Mouse (Mus musculus) heart, postnatal 25 days (tissue): ENCODE results near the gene Anxa7. TPM values are rescaled to one million over a fixed set of nuclear protein-coding genes. Genes with fewer than 3 reads are reported as not detected.

Source experiments
- DNase-seq: peaks from one replicate; pipeline ENCODE4 v3.0.0; 2022; ENCODE audit warnings: low spot score
- intact Hi-C: fragments of 180-260 bp; cut with DNase I; formaldehyde crosslinking; loops from one replicate; pipeline ENCODE4 v1.15.1; 2025
- total RNA-seq, 2 experiments: library from RNA; stranded (reverse); gene quantifications; 2 replicates each; pipeline ENCODE4 v1.2.3; 2021

Anxa7 gene
- total RNA-seq, result 10 to 100 TPM; 49.8 to 54.1 TPM

DNA sequence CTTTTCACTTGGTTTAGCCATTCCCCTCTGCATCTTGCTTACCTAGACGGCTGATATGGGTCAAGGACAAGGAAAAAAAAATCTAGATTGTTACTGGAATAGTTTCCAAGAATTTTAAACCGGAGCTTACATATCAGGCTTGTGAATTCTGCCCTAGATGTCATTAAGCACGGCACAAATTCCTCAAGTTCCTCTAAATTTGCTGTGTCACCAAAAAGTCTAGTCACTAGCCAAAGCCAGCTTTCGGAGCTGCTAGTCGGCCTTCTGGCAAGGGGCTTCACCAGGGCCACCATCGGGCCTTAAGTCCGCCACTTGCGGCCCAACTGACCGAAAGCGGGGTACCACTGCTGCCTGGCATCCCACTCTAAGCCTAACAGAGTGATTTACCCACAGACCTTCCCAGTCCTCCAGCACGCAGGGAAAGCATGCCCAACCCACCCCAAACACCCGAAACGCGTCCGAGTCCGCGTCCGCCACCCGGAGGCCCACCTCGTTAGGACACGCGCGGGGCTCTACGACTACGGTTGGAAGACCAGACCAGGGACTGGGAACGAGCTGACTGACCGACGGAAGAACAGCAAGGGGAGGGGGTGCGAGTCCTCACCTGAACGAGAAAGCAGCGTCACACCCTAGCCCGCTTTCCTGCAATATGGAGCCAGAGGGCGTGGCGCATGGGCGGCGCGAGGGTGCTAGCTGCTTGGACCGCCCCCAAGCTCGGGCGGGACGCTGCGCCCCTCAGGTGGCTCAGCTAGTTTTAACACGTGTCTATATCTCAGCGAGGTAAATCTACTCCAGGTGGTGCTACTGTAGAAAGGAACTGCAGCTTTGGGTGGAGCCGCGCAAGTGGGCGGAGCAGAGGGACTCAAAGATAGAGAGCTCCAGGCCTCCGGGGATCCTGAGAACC is at the start of gene Anxa7:
Anxa7 (minus strand) TSS at position 843 of the 904 bp plus-strand sequence.
- intact Hi-C loops, result loop anchor here (5.0 kb wide), 2 partner anchors 87 to 183 kb away; partner anchors contain the start of gene Mrps16
- peak; percentile 67 for DNase-seq

DNA sequence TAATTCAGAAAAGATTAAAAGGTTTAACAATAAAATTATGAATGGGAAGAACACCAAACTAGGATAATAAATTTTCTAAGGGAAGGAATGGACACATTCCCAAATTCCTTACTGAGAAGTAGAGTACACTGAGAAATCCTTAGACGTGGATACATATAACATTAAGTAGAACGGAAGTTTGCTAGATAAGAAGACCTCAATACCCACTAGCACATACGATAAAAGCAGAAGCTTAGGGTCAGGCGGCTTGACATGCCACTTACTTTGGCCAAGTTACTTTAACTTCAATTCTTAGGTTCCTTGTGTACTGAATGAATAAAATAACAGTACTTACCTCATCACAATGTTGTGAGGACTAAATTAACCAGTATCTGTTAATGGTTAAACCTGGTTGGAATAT is 49.7 kb upstream of the Anxa7 start:
- DNase-seq, result no peak
- intact Hi-C loops, result no loop called here

DNA sequence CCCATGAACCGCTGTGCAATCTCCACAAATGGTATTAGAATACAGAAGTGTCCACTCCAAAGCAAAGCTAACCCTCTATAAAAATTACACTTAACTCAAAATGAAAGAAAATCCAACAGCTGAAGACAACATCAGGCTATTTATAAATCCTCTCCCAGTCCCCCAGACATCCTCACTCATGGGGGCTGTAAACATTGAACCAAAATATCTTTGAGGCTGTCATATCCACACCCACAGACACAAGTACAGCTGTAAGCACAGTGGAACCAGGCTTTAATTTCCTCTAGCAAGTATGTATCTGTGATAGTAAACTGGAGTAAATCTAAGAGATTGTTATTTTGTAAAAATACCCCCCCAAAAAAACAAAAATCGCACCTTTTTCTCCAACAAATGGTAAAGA is 40.2 kb upstream of the Anxa7 start:
- intact Hi-C loops, result no loop called here
- no peak for DNase-seq

DNA sequence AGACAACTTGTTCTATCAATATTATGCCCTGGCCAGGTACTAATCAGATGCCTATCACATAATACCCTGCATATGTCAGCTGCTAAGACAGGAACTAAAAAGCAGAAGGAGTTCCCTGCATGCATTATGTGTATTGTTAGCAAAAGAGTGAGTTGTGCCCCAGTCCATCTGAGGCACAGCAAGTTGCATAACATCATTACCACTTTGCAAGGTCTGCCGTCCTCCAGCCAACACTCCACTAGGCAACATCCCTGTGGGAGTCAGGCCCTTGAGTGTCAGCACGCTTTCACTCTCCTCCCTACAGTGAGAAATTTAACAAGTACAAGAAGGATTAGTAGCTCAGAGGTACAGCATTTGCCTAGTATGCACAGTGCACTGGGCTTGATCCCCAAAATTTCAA is 28.5 kb upstream of the Anxa7 start:
- no peak for DNase-seq
- intact Hi-C loops, result no loop called here

DNA sequence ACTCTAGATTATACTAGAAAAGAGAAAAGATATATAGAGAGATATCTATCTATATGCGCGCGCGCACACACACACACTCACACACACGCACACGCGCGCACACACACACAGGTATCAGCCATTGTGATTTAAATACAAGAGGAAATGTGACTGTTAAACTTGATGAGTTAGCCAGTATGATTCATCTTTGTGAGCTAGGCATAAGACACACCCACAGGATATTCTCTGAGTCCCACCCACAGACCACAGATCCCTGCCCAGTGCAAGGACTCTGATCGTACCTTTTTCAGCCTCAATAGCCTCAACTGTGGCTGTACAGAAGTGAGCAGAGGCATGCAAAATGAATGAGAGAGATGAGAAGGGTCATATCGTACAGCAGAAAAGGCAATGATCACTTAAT is 23.0 kb upstream of the Anxa7 start:
- no peak for DNase-seq
- intact Hi-C loops, result no loop called here

DNA sequence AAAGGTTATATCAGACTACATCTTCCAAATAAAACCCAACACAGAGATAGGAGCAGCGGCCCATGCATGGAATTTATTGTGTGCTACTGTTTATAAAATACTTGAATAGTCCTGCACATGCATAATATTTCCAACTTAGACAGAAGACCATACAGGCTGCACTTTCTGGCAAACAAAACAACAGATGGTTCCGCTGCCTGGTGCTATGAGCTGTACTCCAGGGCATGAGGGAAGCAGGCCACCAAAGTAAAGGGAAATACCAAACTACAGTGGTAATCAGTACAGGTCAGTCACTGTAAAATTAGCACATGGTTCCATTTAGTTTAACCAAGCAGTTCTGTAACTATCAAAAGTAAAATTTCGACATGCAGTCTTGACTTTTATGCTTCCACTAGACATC is 20.0 kb upstream of the Anxa7 start:
- DNase-seq, result no peak
- intact Hi-C loops, result no loop called here

DNA sequence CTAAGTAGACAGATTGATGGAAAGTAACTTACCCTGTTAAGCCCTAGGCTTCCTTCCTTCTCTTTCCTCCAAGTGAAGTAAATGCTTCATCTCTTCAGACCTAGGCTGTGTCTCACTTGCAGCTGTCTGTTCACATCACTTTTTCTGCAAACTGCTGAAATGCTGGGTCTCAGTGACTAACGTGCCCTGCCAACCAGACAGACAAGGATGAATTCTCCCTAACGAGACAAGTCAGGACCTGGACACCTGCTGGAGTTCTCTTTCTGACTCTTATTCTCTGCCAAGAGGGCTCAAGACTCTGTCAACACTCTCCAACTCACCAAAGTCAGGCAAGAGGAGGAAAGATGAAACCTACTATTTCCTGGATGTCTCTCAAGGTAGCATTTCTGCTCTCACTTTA is 16.7 kb upstream of the Anxa7 start, which contains the start of gene Mss51:
Mss51 (minus strand) TSS at position 299 of the 400 bp plus-strand sequence.
- intact Hi-C loops, result no loop called here
- no peak for DNase-seq

DNA sequence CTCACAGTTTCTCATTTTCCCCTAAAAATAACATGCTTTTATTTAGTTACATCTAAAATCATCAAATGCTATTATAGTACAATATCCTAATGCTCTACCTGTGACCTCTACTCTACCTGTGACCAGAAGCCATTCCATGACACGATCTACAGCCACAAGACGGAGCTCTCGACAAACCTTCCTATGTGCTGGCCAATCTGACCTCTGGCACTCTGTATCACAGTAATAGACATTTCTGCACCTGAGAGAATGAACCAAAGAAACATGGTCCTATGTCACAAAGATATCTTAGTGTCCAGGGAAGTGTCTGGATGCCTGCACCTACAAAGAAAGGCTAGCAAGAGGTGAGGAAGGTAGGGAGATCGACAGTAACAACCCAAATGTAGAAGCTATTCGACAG is 6.1 kb upstream of the Anxa7 start:
- DNase-seq, result no peak
- intact Hi-C loops, result no loop called here

DNA sequence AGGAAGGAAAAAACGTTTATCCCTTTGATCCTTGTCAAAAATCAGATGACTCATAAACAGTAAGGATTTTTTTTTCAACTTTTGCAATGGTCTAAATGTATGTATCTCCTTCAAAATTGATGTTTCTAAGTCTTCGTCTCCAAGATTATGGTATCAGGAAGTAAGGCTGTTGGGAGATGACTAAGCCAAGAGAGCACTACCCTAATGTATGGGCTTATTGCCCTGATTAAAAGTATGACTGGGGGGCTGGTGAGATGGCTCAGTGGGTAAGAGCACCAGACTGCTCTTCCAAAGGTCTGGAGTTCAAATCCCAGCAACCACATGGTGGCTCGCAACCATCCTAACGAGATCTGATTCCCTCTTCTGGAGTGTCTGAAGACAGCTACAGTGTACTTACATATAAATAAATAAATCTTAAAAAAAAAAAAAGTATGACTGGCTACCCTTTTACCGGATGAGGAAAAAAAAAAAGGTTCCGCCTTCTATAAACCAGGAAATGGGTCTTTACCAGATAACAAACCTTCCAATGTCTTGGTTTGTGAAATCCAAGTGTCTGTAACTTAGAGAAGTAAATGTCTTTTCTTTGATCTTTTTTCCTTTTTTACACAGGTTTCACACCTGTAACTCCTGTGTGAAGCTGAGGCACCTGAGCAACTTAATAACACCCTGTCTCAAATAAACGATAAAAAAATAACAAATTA is 2.3 kb upstream of the Anxa7 start:
- intact Hi-C loops, result no loop called here
- no peak for DNase-seq

DNA sequence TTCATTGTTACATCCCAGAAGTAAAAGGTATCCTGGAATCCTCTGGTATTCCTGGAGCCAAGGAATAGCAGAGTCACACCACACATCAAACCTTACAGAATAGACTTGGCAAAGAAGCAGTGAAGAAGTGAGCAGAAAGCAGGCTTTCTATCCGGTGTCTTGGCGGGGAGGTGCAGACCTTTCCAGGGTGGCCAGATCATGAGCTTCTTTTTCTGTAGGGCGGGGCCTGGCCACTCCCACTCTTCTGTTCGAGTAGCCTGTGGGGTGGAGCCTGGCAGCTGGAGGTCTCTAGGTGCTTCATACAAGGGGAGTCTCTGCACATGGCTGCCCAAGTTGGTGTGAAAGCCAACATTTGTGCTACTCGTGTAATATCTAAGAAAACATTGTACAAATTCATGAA is 1.3 kb upstream of the Anxa7 start:
- intact Hi-C loops, result no loop called here
- no peak for DNase-seq

DNA sequence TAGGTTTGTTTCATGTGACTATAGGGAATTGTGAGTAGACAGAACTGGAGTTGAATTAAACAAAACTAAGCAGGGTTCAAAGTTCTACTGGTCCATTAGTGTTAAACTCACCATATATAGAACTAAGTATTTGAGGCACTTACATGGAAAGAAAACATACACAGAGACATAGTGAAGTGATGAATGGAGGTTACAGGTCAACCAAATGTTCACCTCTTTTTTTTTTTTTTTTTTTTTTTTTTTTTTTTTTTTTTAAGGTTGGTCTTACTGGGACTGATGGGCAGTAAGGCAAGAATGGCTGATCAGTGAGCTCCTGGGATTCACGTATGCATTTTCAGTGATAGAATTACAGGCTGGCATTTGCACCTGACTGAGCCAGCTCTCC is 254 bp upstream of the Anxa7 start:
- intact Hi-C loops, result no loop called here
- DNase-seq, result no peak

DNA sequence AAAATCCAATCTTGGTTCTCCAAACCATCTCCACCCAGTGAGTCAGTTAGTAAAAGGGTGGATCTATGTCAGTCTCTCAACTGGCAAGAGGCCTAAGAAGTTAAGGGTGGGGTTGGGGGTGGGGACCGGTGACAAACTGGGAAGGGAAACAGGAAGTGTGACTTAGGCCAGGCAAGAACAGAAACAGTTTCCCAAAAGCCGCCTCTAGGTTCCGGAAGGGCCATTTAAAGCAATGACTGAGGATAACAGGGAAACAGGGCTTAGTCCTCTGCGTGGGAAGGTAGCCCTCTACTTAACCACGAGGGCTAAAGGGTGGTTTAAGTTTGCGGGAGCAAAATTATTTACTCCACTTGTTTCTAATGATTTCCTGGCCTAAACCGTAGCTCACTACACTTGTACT is 1.1 kb downstream of the Anxa7 start:
- peak; percentile 47 for DNase-seq
- intact Hi-C loops, result loop anchor here (5.0 kb wide), 2 partner anchors 86 to 184 kb away; partner anchors contain the start of gene Mrps16

DNA sequence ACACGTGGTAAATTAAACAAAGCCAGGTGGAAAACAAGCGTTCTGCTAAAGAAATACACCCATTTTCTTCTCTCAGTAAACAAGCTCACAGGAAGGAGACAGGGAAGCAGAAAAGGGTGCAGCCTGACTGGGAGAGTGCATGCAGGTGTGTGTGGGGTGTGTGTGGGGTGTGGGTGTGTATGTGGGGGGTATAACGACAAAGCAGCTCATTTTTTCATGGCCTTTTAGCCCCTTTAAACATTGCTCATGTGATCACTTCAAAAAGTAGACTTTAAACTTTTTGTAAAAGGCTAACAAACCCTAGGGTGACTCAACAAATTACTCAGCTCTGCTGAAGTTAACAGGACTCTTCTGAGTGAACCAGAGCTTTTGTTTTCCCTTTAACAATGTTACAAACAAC is 1.5 kb downstream of the Anxa7 start:
- no peak for DNase-seq
- intact Hi-C loops, result loop anchor here (5.0 kb wide), 2 partner anchors 86 to 184 kb away; partner anchors contain the start of gene Mrps16

DNA sequence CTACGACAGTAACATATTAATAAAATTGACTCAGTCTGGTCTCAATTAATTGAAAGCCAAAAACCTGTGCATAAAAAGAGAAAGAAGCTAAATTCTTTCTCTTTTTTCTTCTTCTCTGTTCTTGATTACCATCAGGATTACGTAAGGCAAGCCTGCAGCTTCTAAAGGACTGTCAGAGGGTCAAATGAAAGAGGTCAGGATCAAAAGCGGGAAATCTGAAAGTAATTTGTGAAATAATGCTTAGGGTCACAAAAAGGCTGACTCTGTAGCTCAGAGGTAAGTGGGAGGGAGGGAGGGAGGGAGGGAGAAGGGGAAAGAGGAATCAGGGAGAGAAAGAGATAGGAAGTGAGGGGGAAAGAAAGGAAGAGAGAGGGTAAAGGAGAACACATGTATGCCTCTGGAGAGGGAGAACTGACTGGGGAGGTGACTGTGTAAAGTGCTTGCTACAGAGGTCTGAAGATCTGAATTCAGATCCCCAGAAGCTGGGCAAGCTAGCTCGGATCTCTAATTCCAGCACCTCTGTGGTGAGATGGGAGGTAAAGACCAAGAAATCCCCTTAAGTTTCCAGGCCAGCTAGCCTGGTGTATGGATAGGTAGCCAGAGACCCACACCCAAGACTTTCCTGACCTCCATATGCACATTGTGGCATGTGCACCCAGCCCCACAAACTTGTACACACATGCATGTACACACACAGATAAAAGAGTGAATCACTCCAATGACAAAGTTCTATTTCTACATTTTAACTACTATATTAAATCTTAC is 2.5 kb downstream of the Anxa7 start:
- DNase-seq, result no peak
- intact Hi-C loops, result loop anchor here (5.0 kb wide), 2 partner anchors 85 to 185 kb away; partner anchors contain the start of gene Mrps16

DNA sequence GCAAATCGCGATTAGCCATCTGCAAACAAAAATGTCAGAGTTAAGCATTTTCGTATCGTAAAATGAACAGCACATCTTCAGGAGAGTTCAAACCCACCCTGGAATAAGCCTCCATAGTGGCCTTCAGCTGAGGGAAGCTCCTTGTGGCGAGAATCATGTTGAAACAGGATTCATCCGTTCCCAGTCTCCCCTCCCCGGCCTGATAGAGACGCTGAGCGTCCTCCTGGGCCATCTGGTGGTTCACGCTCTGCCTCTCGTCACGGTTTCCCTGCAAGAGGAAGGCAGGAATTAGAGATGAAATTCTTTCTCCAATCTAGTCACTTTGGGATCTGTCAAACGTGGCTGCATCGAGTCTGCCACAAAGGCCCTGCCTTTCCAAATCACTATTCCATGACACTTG is 19.7 kb downstream of the Anxa7 start:
- intact Hi-C loops, result no loop called here

DNA sequence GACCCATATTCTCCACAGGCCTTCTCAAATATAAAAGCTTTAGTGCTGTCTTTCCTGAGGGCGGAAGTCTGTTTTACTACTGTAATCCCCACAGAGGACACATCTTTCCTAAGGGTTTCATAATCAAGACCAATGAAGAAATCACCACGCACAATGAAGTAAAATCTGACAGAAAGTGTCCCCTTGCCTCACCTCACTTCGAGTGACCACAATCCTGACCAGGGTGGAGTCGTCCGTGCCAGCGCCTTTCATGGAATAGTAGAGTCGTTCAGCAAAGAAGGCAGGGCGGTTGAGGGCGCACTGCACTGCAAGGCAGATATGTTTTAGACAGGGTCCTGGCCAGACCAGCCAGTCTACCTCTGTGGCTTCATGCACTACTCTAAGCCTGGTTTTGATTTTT is 21.6 kb downstream of the Anxa7 start:
- intact Hi-C loops, result no loop called here
- DNase-seq, result no peak

More for the DNA sequence above, 19.7 kb downstream of the Anxa7 start:
- no peak for DNase-seq

DNA sequence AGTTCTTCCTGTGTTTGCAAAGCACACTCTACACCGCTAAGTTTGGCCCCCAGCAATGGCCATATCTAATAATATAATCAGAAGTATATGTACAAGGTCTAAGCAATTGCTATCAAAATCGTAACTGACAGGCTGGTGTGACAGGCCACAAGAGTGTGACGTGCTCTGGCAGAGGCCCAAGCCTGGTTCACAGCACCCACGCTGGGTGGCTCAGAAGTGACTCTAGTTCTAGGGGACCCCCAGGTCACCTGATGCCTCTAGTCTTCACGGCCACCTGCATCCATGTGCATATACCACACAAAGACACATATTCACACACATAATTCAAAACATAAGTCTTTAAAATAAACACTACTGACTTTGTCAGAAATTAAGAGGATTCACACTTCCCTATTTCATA is 27.0 kb downstream of the Anxa7 start:
- intact Hi-C loops, result no loop called here
- no peak for DNase-seq

DNA sequence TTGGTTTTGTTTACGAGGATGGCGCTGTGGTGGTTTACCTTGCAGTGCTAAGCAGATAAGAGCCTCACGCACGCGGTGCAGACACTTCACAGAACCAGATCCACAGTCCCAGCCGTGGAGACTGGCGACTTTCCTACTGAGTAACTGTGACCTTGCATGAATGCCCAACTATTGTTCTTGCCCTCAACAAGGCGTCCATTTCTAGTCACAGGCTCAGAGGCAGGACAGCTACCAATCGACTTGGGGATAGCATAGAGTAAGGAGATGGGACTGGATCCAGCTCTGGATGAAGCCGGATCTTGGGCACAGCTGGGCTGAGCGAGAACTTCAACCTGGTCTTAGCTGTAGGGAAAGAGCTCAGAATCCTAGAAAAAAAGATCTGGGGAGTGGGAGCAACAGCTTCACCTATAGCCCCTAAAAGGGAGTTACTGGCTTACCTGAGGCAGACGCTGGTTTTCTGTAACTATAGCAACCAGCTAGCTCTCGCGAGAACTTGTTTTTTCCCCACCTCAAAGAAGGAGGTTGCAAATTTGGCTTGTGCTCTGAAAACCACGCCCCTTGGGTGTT is 28.1 kb downstream of the Anxa7 start, which contains the start of gene Cfap70:
Cfap70 (minus strand) TSS at position 462 of the 567 bp plus-strand sequence.
- DNase-seq, result no peak
- intact Hi-C loops, result no loop called here

DNA sequence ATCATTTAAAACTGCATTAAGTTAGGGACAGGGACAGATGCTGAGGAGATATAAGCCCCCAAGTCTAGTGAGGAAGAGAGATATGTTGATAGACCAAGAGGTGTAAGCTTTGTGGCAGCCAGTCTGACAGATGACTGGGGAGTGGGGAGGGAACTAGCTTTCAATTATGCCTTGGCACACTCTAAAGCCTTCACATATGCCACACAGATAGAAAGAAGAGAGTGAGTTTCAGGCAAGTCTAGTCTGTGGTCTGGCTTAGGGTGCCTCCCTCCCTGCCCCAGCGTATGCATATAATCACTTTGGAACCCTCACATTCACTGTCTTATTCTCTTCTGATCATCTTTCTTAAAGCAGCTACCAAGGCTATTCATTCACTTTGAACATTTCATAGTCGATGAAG is 28.6 kb downstream of the Anxa7 start:
- DNase-seq, result no peak
- intact Hi-C loops, result no loop called here

DNA sequence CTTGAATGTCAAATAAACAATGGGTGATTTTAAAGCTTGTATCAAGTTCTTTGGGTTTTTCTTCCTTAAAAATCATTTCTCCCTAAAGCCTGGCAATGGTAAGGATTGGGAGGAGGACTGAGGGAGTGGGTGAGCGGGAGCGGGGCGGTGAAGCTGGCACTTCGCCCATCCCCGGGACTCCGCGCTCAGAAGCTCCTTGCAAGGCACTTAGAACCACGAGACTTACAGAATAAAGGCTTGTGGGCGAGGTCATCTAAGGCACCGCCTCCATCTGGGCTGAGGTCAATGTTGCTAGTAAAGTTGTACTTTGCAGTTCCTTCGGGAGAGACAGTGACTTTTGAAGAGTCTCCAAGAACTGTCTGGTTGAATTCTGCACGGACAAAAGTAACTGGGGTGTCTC is 32.7 kb downstream of the Anxa7 start:
- DNase-seq, result no peak
- intact Hi-C loops, result no loop called here
